Mouse (Mus musculus) CH12.LX (cell line): ENCODE measurements around the gene Fgfr2.

Experiments
- CHD2 ChIP-seq: IDR thresholded peaks from 2 replicates; pipeline ENCODE4 v1.6.1; 2011; ENCODE audit warnings: low read length, improper control_type of control experiment
- CTCF ChIP-seq, 2 experiments: IDR thresholded peaks in 1 of 2; conservative IDR thresholded peaks in 1 of 2; 2 replicates each; pipeline ENCODE4 v1.5.1; 2011 to 2012; ENCODE audit warnings: low read depth in 2 of 2, low read length in 2 of 2, improper control_type of control experiment in 1 of 2, inconsistent platforms in 1 of 2, mild to moderate bottlenecking in 1 of 2, moderate library complexity in 1 of 2
- ELF1 ChIP-seq: IDR thresholded peaks from 2 replicates; pipeline ENCODE4 v1.6.1; 2014; ENCODE audit warnings: low read depth, mild to moderate bottlenecking, inconsistent platforms, low read length, improper control_type of control experiment
- EP300 ChIP-seq: IDR thresholded peaks from 2 replicates; pipeline ENCODE4 v1.6.1; 2011; ENCODE audit warnings: low read length, improper control_type of control experiment
- MAZ ChIP-seq: IDR thresholded peaks from 2 replicates; pipeline ENCODE4 v1.6.1; 2012; ENCODE audit warnings: low read depth, mild to moderate bottlenecking, inconsistent platforms, low read length, improper control_type of control experiment, moderate library complexity
- MXI1 ChIP-seq: IDR thresholded peaks from 2 replicates; pipeline ENCODE4 v1.6.1; 2011; ENCODE audit warnings: mild to moderate bottlenecking, low read depth, low read length, improper control_type of control experiment
- PAX5 ChIP-seq: IDR thresholded peaks from 2 replicates; pipeline ENCODE4 v1.6.1; 2012; ENCODE audit warnings: low read length, inconsistent platforms, mixed read lengths
- POLR2A ChIP-seq: IDR thresholded peaks from 2 replicates; pipeline ENCODE4 v1.6.1; 2011; ENCODE audit warnings: low read depth, mild to moderate bottlenecking, improper control_type of control experiment, low read length
- RAD21 ChIP-seq: IDR thresholded peaks from 2 replicates; pipeline ENCODE4 v1.6.1; 2011; ENCODE audit warnings: low read depth, mild to moderate bottlenecking, low read length, improper control_type of control experiment, moderate library complexity
- SIN3A ChIP-seq: IDR thresholded peaks from 2 replicates; pipeline ENCODE4 v1.6.1; 2012; ENCODE audit warnings: low read length, improper control_type of control experiment, inconsistent platforms
- USF1 ChIP-seq: IDR thresholded peaks from 2 replicates; pipeline ENCODE4 v1.6.1; 2014; ENCODE audit warnings: low read depth, mild to moderate bottlenecking, inconsistent platforms, low read length, improper control_type of control experiment
- ZC3H11A ChIP-seq: IDR thresholded peaks from 2 replicates; pipeline ENCODE4 v1.6.1; 2012; ENCODE audit warnings: low read depth, mild to moderate bottlenecking, inconsistent platforms, low read length, improper control_type of control experiment

GRCm38 (mm10) chr7:130855681-130856080, 2267.5 kb downstream of the Fgfr2 start:
- TF ChIP-seq PAX5 (no peak), EP300 (no peak), CTCF (conservative IDR thresholded peaks at IDR 0.05 in 1 of 2, IDR thresholded peaks at IDR 0.05 in 1 of 2; ENCODE audit: low read depth in 2 of 2, low read length in 2 of 2) (no peak), POLR2A (no peak), CHD2 (no peak), SIN3A (no peak), MAZ (no peak), RAD21 (no peak), ZC3H11A (no peak), USF1 (no peak), MXI1 (no peak), ELF1 (no peak)
